Mouse (Mus musculus) kidney, embryonic 14.5 days (tissue): Measurements from ENCODE around the gene Rph3al. TPM values are rescaled to one million over a fixed set of nuclear protein-coding genes. Genes with fewer than 3 reads are reported as not detected.

Experiments
- ATAC-seq: fragments of 200-750 bp; cut with Nextera tagmentation; 2 replicates; pipeline ENCODE4 v1.8.0; 2017; ENCODE audit warnings: moderate number of reproducible peaks, mild to moderate bottlenecking, moderate TSS enrichment, moderate library complexity; ENCODE audit not compliant: low FRiP score, low TSS enrichment
- H3K27ac ChIP-seq: fragments of 300-500 bp; sonication (generic); 2 replicates; pipeline ENCODE4 v1.5.1; 2014; ENCODE audit warnings: low read depth, mild to moderate bottlenecking, low read length, moderate library complexity, mixed read lengths
- H3K27me3 ChIP-seq: fragments of 300-500 bp; sonication (generic); 2 replicates; pipeline ENCODE4 v1.6.1; 2014; ENCODE audit warnings: mild to moderate bottlenecking, low read length; ENCODE audit not compliant: control insufficient read depth, insufficient read depth
- H3K36me3 ChIP-seq: fragments of 300-500 bp; sonication (generic); 2 replicates; pipeline ENCODE4 v1.6.1; 2014; ENCODE audit warnings: low read length, mixed read lengths; ENCODE audit not compliant: control insufficient read depth, insufficient read depth
- H3K4me1 ChIP-seq: fragments of 300-500 bp; sonication (generic); 2 replicates; pipeline ENCODE4 v1.6.1; 2014; ENCODE audit warnings: low read length, mixed read lengths; ENCODE audit not compliant: control insufficient read depth, insufficient read depth
- H3K4me2 ChIP-seq: fragments of 300-500 bp; sonication (generic); replicated peaks from 2 replicates; pipeline ENCODE4 v1.6.1; 2014; ENCODE audit warnings: low read depth, mild to moderate bottlenecking, low read length
- H3K4me3 ChIP-seq: fragments of 300-500 bp; sonication (generic); 2 replicates; pipeline ENCODE4 v1.5.1; 2014; ENCODE audit warnings: mild to moderate bottlenecking, low read length
- H3K9ac ChIP-seq: fragments of 300-500 bp; sonication (generic); 2 replicates; pipeline ENCODE4 v1.6.1; 2014; ENCODE audit warnings: low read depth, mild to moderate bottlenecking, low read length, moderate library complexity
- H3K9me3 ChIP-seq: fragments of 300-500 bp; sonication (generic); 2 replicates; pipeline ENCODE4 v1.6.1; 2016; ENCODE audit warnings: low read length; ENCODE audit not compliant: control insufficient read depth
- WGBS: fragments of 180-500 bp; shearing (Covaris S2); extraction: QIAGEN DNeasy Blood & Tissue Kit; methylation state at CpG from one replicate; pipeline ENCODE4 v1.1.7; 2014; 5-methylcytosine and 5-hydroxymethylcytosine counted together
- polyA plus RNA-seq: library from polyadenylated mRNA; unstranded; fragments of >200 nt; fragmentation: Nextera tagmentation; extraction: Ambion mirVana; gene quantifications from 2 replicates; pipeline ENCODE4 v1.2.1, GENCODE M21; 2014

Rph3al gene
- polyA plus RNA-seq, 1 experiment from 2014 or later: 13.1 TPM

GRCm38 (mm10) chr11:75854327-75854726 is 83.9 kb downstream of the Rph3al start:
- no peaks in the 10 kb centered on the region for H3K9me3 ChIP-seq
- no peak for ATAC-seq
- no peaks in the 10 kb centered on the region for H3K36me3 ChIP-seq
- no peak overlapping the region for H3K4me2 ChIP-seq
- 82% methylated on average over 7 of the region's 7 CpGs for WGBS
- no peak overlapping the region for H3K27ac ChIP-seq
- H3K9ac ChIP-seq: no peak overlapping the region
- no peaks in the 10 kb centered on the region for H3K27me3 ChIP-seq
- H3K4me1 ChIP-seq: no peaks in the 10 kb centered on the region; the same call in 1 of the 2 replicates
- H3K4me3 ChIP-seq: no peak overlapping the region

GRCm38 (mm10) chr11:75853067-75853636 is 85.1 kb downstream of the Rph3al start:
- H3K4me3 ChIP-seq: no peak overlapping the region
- no peak overlapping the region for H3K9ac ChIP-seq
- H3K4me2 ChIP-seq: no peak overlapping the region
- WGBS: 84% methylated on average over 10 of the region's 10 CpGs
- no peak overlapping the region for H3K27ac ChIP-seq
- H3K9me3 ChIP-seq: no peaks in the 10 kb centered on the region
- ATAC-seq: no peak
- no peaks in the 10 kb centered on the region for H3K36me3 ChIP-seq
- H3K27me3 ChIP-seq: no peaks in the 10 kb centered on the region
- H3K4me1 ChIP-seq: no peaks in the 10 kb centered on the region

- Histone ChIP-seq H3K4me2 (no peak overlapping the region), H3K4me1 (no peaks in the 10 kb centered on the region), H3K9ac (no peak overlapping the region), H3K4me3 (no peak overlapping the region), H3K27me3 (no peaks in the 10 kb centered on the region), H3K27ac (no peak overlapping the region), H3K9me3 (no peaks in the 10 kb centered on the region), H3K36me3 (no peaks in the 10 kb centered on the region)
- no peak for ATAC-seq
- 77% methylated on average over 2 of the region's 2 CpGs for WGBS
Observed at GRCm38 (mm10) chr11:75852485-75852884, 85.7 kb downstream of the Rph3al start.

GRCm38 (mm10) chr11:75849552-75849951 is 88.7 kb downstream of the Rph3al start:
- WGBS: 84% methylated on average over 6 of the region's 6 CpGs
- no peak for ATAC-seq

GRCm38 (mm10) chr11:75846589-75846988 is 91.6 kb downstream of the Rph3al start:
- 32% methylated on average over 7 of the region's 7 CpGs for WGBS
- no peak overlapping the region for H3K27ac ChIP-seq
- H3K4me3 ChIP-seq: no peak overlapping the region
- H3K4me1 ChIP-seq: no peaks in the 10 kb centered on the region
- no peak overlapping the region for H3K9ac ChIP-seq
- no peaks in the 10 kb centered on the region for H3K9me3 ChIP-seq
- H3K4me2 ChIP-seq: no peak overlapping the region
- ATAC-seq: peak; percentile 78
- H3K27me3 ChIP-seq: no peaks in the 10 kb centered on the region
- no peaks in the 10 kb centered on the region for H3K36me3 ChIP-seq

More at GRCm38 (mm10) chr11:75849552-75849951, 88.7 kb downstream of the Rph3al start:
- Histone ChIP-seq H3K27ac (no peak overlapping the region), H3K4me1 (no peaks in the 10 kb centered on the region), H3K36me3 (no peaks in the 10 kb centered on the region), H3K9me3 (no peaks in the 10 kb centered on the region), H3K4me2 (no peak overlapping the region), H3K4me3 (no peak overlapping the region), H3K27me3 (no peaks in the 10 kb centered on the region), H3K9ac (no peak overlapping the region)

GRCm38 (mm10) chr11:75845675-75846074 is 92.6 kb downstream of the Rph3al start:
- WGBS: 55% methylated on average over 7 of the region's 7 CpGs

GRCm38 (mm10) chr11:75842904-75843619 is 95.2 kb downstream of the Rph3al start:
- Histone ChIP-seq H3K9ac (no peak overlapping the region), H3K36me3 (no peaks in the 10 kb centered on the region), H3K4me2 (no peak overlapping the region), H3K27me3 (no peaks in the 10 kb centered on the region), H3K4me1 (no peaks in the 10 kb centered on the region), H3K9me3 (no peaks in the 10 kb centered on the region), H3K4me3 (no peak overlapping the region), H3K27ac (no peak overlapping the region)
- ATAC-seq: no peak
- WGBS: 71% methylated on average over 4 of the region's 4 CpGs

More at GRCm38 (mm10) chr11:75845675-75846074, 92.6 kb downstream of the Rph3al start:
- Histone ChIP-seq H3K36me3 (no peaks in the 10 kb centered on the region), H3K27me3 (no peaks in the 10 kb centered on the region), H3K4me3 (no peak overlapping the region), H3K4me2 (no peak overlapping the region), H3K9ac (no peak overlapping the region), H3K4me1 (no peaks in the 10 kb centered on the region), H3K9me3 (no peaks in the 10 kb centered on the region), H3K27ac (no peak overlapping the region)
- no peak for ATAC-seq

- Histone ChIP-seq H3K4me2 (no peak overlapping the region), H3K4me1 (no peaks in the 10 kb centered on the region), H3K27ac (no peak overlapping the region), H3K36me3 (no peaks in the 10 kb centered on the region), H3K4me3 (no peak overlapping the region), H3K27me3 (no peaks in the 10 kb centered on the region), H3K9me3 (no peaks in the 10 kb centered on the region), H3K9ac (no peak overlapping the region)
- WGBS: 70% methylated on average over 3 of the region's 3 CpGs
- ATAC-seq: no peak
Observed at GRCm38 (mm10) chr11:75841503-75841902, 96.7 kb downstream of the Rph3al start.
